Mouse (Mus musculus) midbrain, embryonic 16.5 days (tissue): ENCODE measurements around the gene Unc93b1. TPM values are rescaled to one million over a fixed set of nuclear protein-coding genes. Genes with fewer than 3 reads are reported as not detected.

Experiments
- ATAC-seq: fragments of 200-750 bp; cut with Nextera tagmentation; 2 replicates; pipeline ENCODE4 v1.8.0; 2017; ENCODE audit warnings: moderate TSS enrichment
- H3K27ac ChIP-seq: fragments of 300-500 bp; sonication (generic); 2 replicates; pipeline ENCODE4 v1.5.1; 2014; ENCODE audit warnings: mild to moderate bottlenecking, low read length, mixed read lengths
- H3K27me3 ChIP-seq: fragments of 300-500 bp; sonication (generic); 2 replicates; pipeline ENCODE4 v1.6.1; 2014; ENCODE audit warnings: low read depth, low read length, mixed read lengths; ENCODE audit not compliant: control insufficient read depth, insufficient read depth
- H3K36me3 ChIP-seq: fragments of 300-500 bp; sonication (generic); 2 replicates; pipeline ENCODE4 v1.6.1; 2014; ENCODE audit warnings: mild to moderate bottlenecking, low read length, moderate library complexity, mixed read lengths; ENCODE audit not compliant: control insufficient read depth, insufficient read depth
- H3K4me1 ChIP-seq: fragments of 300-500 bp; sonication (generic); 2 replicates; pipeline ENCODE4 v1.6.1; 2014; ENCODE audit warnings: mild to moderate bottlenecking, low read length, mixed read lengths; ENCODE audit not compliant: control insufficient read depth, insufficient read depth
- H3K4me2 ChIP-seq: fragments of 300-500 bp; sonication (generic); 2 replicates; pipeline ENCODE4 v1.6.1; 2014; ENCODE audit warnings: mild to moderate bottlenecking, low read length, mixed read lengths
- H3K4me3 ChIP-seq: fragments of 300-500 bp; sonication (generic); 2 replicates; pipeline ENCODE4 v1.5.1; 2014; ENCODE audit warnings: low read depth, mild to moderate bottlenecking, low read length, moderate library complexity, mixed read lengths
- H3K9ac ChIP-seq: fragments of 300-500 bp; sonication (generic); 2 replicates; pipeline ENCODE4 v1.6.1; 2014; ENCODE audit warnings: low read depth, low read length, mixed read lengths
- H3K9me3 ChIP-seq: fragments of 300-500 bp; sonication (generic); replicated peaks from 2 replicates; pipeline ENCODE4 v1.6.1; 2014; ENCODE audit warnings: mild to moderate bottlenecking, low read length, mixed read lengths; ENCODE audit not compliant: control insufficient read depth, poor library complexity, severe bottlenecking
- WGBS: fragments of 180-500 bp; shearing (Covaris S2); extraction: QIAGEN DNeasy Blood & Tissue Kit; methylation state at CpG from one replicate; pipeline ENCODE4 v1.1.7; 2014; 5-methylcytosine and 5-hydroxymethylcytosine counted together
- polyA plus RNA-seq: library from polyadenylated mRNA; unstranded; fragments of >200 nt; fragmentation: Nextera tagmentation; extraction: Ambion mirVana; gene quantifications from 2 replicates; pipeline ENCODE4 v1.2.1, GENCODE M21; 2015

Gene Unc93b1
- polyA plus RNA-seq, 1 experiment from 2014 or later: 9.9 TPM

DNA sequence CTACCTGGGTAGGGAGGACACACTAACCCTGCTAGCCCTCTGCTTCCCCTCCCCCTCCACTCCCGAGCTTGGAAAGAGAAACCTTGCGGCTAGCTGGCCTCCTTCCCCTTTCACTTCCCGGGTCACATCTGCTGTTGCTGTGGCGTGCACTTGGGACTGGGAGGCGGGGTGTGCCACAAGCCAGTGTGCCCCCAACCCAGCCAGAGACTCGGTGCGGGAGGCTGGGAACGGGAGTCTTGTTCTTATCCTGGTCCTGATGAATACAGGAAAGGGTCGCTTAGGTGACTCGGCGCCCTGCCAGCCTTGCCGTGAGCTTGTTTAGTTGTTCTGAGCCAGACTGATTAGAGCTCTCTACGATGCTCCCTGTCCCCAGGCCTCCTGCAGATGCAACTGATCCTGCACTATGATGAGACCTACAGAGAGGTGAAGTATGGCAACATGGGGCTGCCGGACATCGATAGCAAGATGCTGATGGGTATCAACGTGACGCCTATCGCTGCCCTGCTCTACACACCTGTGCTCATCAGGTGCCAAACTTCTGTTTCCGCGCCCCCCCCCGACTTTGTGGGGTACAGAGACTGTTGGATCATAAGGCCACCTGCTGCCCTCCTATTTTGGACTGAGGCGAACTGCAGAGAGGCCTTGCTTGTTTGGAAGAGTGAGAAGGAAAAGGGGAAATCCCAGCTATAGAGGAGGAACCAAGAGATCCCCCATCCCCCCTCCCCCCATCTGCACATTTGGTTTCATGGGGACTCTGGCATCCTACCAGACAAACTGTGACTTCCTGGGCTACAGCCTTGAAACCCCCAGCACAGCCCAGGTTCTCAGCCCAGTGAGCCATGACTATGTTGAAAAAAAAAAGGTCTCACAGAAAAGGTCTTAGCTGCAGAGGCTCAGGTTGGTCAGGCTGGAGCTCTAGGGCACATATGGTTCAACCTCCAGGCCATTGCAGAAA lies 1.2 kb downstream of the Unc93b1 start:
- Histone ChIP-seq H3K4me1 (peaks cover 11% of the 10 kb centered on the region), H3K27me3 (peaks cover 8% of the 10 kb centered on the region), H3K4me3 (peak overlapping the region; percentile 40), H3K9ac (peak overlapping the region; percentile 51), H3K36me3 (no peaks in the 10 kb centered on the region), H3K27ac (no peak overlapping the region), H3K9me3 (no peaks in the 10 kb centered on the region), H3K4me2 (peak overlapping the region; percentile 65)
- WGBS: 6% methylated on average over 22 of the region's 22 CpGs
- no peak for ATAC-seq

GRCm38 (mm10) chr19:3942315-3942714 lies 7.3 kb downstream of the Unc93b1 start:
- H3K4me1 ChIP-seq: no peaks in the 10 kb centered on the region
- no peak overlapping the region for H3K9ac ChIP-seq
- no peaks in the 10 kb centered on the region for H3K9me3 ChIP-seq
- no peak overlapping the region for H3K4me2 ChIP-seq
- no peaks in the 10 kb centered on the region for H3K36me3 ChIP-seq
- H3K4me3 ChIP-seq: no peak overlapping the region
- H3K27ac ChIP-seq: no peak overlapping the region
- ATAC-seq: no peak
- WGBS: 82% methylated on average over 7 of the region's 7 CpGs
- peaks cover 3% of the 10 kb centered on the region for H3K27me3 ChIP-seq

- 25% methylated on average over 27 of the region's 27 CpGs for WGBS
- ATAC-seq: no peak
- H3K36me3 ChIP-seq: no peaks in the 10 kb centered on the region
- no peaks in the 10 kb centered on the region for H3K4me1 ChIP-seq
- H3K4me2 ChIP-seq: no peak overlapping the region
- H3K4me3 ChIP-seq: no peak overlapping the region
- no peak overlapping the region for H3K27ac ChIP-seq
- no peak overlapping the region for H3K9ac ChIP-seq
- H3K27me3 ChIP-seq: peaks cover 3% of the 10 kb centered on the region
- no peaks in the 10 kb centered on the region for H3K9me3 ChIP-seq
Measured at GRCm38 (mm10) chr19:3942986-3943735, 8.2 kb downstream of the Unc93b1 start.

- H3K36me3 ChIP-seq: no peaks in the 10 kb centered on the region
- peaks cover 3% of the 10 kb centered on the region for H3K27me3 ChIP-seq
- H3K9ac ChIP-seq: no peak overlapping the region
- no peak overlapping the region for H3K27ac ChIP-seq
- no peaks in the 10 kb centered on the region for H3K4me1 ChIP-seq
- H3K4me2 ChIP-seq: no peak overlapping the region
- no peak overlapping the region for H3K4me3 ChIP-seq
- no peak for ATAC-seq
- H3K9me3 ChIP-seq: no peaks in the 10 kb centered on the region
- WGBS: 34% methylated on average over 10 of the region's 10 CpGs
Measured at GRCm38 (mm10) chr19:3945872-3946564, 11.0 kb downstream of the Unc93b1 start.

- Histone ChIP-seq H3K9ac (no peak overlapping the region), H3K27ac (no peak overlapping the region), H3K36me3 (no peaks in the 10 kb centered on the region), H3K4me3 (no peak overlapping the region), H3K4me1 (no peaks in the 10 kb centered on the region), H3K4me2 (no peak overlapping the region), H3K9me3 (no peaks in the 10 kb centered on the region), H3K27me3 (peaks cover 3% of the 10 kb centered on the region)
- WGBS: 13% methylated on average over 2 of the region's 2 CpGs
- ATAC-seq: peak; percentile 58; the same call in 1 of the 2 replicates
Measured at GRCm38 (mm10) chr19:3946715-3947114, 11.7 kb downstream of the Unc93b1 start.

GRCm38 (mm10) chr19:3947813-3948212 lies 12.8 kb downstream of the Unc93b1 start:
- Histone ChIP-seq H3K9me3 (no peaks in the 10 kb centered on the region), H3K9ac (no peak overlapping the region), H3K4me1 (no peaks in the 10 kb centered on the region), H3K4me3 (no peak overlapping the region), H3K36me3 (no peaks in the 10 kb centered on the region), H3K27me3 (peaks cover 2% of the 10 kb centered on the region), H3K27ac (no peak overlapping the region), H3K4me2 (no peak overlapping the region)
- no peak for ATAC-seq
- 77% methylated on average over 3 of the region's 3 CpGs for WGBS

DNA sequence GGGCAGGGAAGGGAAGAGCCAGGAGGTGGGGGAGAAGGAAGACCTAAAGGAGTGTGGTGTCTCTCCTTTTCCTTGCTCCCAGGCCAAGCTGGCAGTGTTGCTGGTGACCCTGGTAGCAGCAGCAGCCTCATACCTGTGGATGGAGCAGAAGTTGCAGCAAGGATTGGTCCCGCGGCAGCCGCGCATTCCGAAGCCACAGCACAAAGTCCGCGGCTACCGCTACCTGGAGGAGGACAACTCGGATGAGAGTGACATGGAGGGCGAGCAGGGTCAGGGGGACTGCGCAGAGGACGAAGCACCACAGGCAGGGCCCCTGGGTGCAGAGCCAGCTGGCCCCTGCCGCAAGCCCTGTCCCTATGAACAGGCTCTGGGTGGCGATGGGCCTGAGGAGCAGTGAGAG lies 13.6 kb downstream of the Unc93b1 start:
- Histone ChIP-seq H3K9me3 (no peaks in the 10 kb centered on the region), H3K27me3 (no peaks in the 10 kb centered on the region), H3K4me3 (no peak overlapping the region), H3K36me3 (no peaks in the 10 kb centered on the region), H3K4me2 (no peak overlapping the region), H3K4me1 (no peaks in the 10 kb centered on the region), H3K9ac (no peak overlapping the region), H3K27ac (no peak overlapping the region)
- 71% methylated on average over 14 of the region's 14 CpGs for WGBS
- ATAC-seq: no peak

DNA sequence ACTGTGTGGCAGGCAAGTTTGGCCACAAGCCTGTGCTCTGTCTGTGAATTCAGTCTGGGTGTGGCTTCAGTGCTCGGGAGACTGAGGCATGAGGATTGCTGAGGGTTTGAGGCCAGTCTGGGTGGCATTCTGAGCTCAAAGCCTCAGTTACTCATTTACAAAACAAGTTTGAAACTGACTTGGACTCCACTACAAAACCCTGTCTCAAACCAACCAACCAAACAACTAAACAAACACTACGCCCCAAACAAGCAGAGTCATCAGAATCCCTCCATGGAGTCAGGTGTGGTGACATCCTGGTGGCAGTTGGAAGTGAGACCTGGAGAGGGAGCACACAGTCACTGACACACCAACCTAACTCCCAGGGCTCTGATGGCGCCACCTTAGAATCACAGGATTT lies 15.3 kb downstream of the Unc93b1 start:
- no peaks in the 10 kb centered on the region for H3K27me3 ChIP-seq
- no peaks in the 10 kb centered on the region for H3K36me3 ChIP-seq
- no peak overlapping the region for H3K4me2 ChIP-seq
- WGBS: 86% methylated on average over 3 of the region's 3 CpGs
- no peaks in the 10 kb centered on the region for H3K4me1 ChIP-seq
- ATAC-seq: no peak
- H3K9me3 ChIP-seq: no peaks in the 10 kb centered on the region
- no peak overlapping the region for H3K9ac ChIP-seq
- H3K27ac ChIP-seq: no peak overlapping the region
- no peak overlapping the region for H3K4me3 ChIP-seq
